Comparison of ENCODE assay signal across 11 mouse cellular contexts in the genomic region with DNA sequence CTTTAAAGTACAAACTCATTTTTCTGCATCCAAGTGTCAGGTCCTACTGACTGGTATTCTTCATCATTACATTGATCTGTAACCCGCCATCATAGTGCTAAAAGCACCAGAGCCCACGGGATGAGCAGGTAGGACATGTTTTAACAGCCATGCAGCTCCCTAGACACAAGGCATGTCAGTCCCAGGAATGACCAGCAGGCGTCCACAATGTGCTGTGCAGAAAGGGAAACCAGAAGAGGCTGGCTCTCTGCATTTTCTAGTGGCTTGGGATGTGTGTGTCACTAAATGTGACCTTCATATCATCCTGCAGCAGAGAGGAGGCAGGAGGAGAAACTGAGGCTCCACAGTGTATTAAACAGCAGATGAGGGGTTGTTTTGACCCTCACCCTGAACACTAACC. TPM values are rescaled to one million over a fixed set of nuclear protein-coding genes. Genes with fewer than 3 reads are reported as not detected.
DNase-seq lines count a peak whose midpoint lies in the region; ATAC-seq and TF ChIP-seq lines count a peak whose summit lies in the region.
"Not testable (repeated sequence)": the region's sequence is repeated elsewhere in the genome, so short reads cannot be mapped to it uniquely, and the experiment has no call there.
"Had no signal": no experiment of that assay in that cellular context is flagged by ENCODE, and none has a peak within 500 bp of the region (broad histone marks: within the 10 kb centered on the region; RNA-seq: fewer than 3 reads in every experiment).

No protein-coding gene starts in this region.

- H3K27me3 ChIP-seq in cerebellum, adult 2 months (ENCODE audit: control insufficient read depth, insufficient read depth, low read length); forebrain, embryonic 14.5 days (replicated peaks; ENCODE audit: control insufficient read depth, insufficient read depth, low read length); heart, embryonic 10.5 days (ENCODE audit: insufficient read depth, poor library complexity, severe bottlenecking); limb, embryonic 10.5 days (ENCODE audit: low read depth, poor library complexity, severe bottlenecking); thymus, adult 2 months (ENCODE audit: control insufficient read depth, insufficient read depth, low read length): not testable (repeated sequence)

- H3K27ac ChIP-seq in ES-E14 (ENCODE audit: insufficient read depth, low read depth, low read length, poor library complexity, severe bottlenecking); cerebellum, adult 2 months (ENCODE audit: insufficient read depth, low read length); forebrain, embryonic 14.5 days (ENCODE audit: low read depth, low read length); heart, embryonic 10.5 days; limb, embryonic 10.5 days; thymus, adult 2 months (ENCODE audit: control insufficient read depth, insufficient read depth, low read length): not testable (repeated sequence)

- not testable (repeated sequence) for ATAC-seq in forebrain, embryonic 14.5 days

- peak; percentile 29; the same call in 1 of the 2 replicates for TF ChIP-seq CTCF in cerebellum, adult 2 months (IDR thresholded peaks at IDR 0.05; ENCODE audit: borderline replicate concordance, insufficient read depth, low read depth, low read length)
- not testable (repeated sequence) for TF ChIP-seq CTCF in thymus, adult 2 months (IDR thresholded peaks at IDR 0.05; ENCODE audit: borderline replicate concordance, control insufficient read depth, extremely low read depth, insufficient read depth, low read length, poor library complexity)

- in situ Hi-C loops in ES-E14 (cut with MboI; ENCODE audit: low sequenced_read_pairs in 2 of 2, unreplicated experiment in 2 of 2): not testable (repeated sequence)

- not testable (repeated sequence) for H3K9ac ChIP-seq in ES-E14 (ENCODE audit: insufficient read depth, low read depth, low read length, poor library complexity, severe bottlenecking); forebrain, embryonic 14.5 days (ENCODE audit: low read length)

- 37% methylated on average over 3 of the region's 3 CpGs for WGBS in cerebellum, adult 2 months
- 38% methylated on average over 3 of the region's 3 CpGs for WGBS in forebrain, embryonic 14.5 days
- 27% methylated on average over 3 of the region's 3 CpGs for WGBS in heart, embryonic 10.5 days
- WGBS in limb, embryonic 10.5 days: 35% methylated on average over 3 of the region's 3 CpGs
- 44% methylated on average over 3 of the region's 3 CpGs for WGBS in thymus, adult 2 months

- not testable (repeated sequence) for H3K4me2 ChIP-seq in forebrain, embryonic 14.5 days (ENCODE audit: low read length)

- not testable (repeated sequence) for H3K36me3 ChIP-seq in ES-E14 (ENCODE audit: control insufficient read depth, insufficient read depth, low read length, poor library complexity, severe bottlenecking); forebrain, embryonic 14.5 days (ENCODE audit: control insufficient read depth, insufficient read depth, low read length); heart, embryonic 10.5 days; limb, embryonic 10.5 days; thymus, adult 2 months (ENCODE audit: control insufficient read depth, insufficient read depth, low read length)

- not testable (repeated sequence) for TF ChIP-seq POLR2A in cerebellum, adult 2 months (IDR thresholded peaks at IDR 0.05; ENCODE audit: borderline replicate concordance, insufficient read depth, low read length); thymus, adult 2 months (IDR thresholded peaks at IDR 0.05; ENCODE audit: control insufficient read depth, extremely low read depth, insufficient read depth, low read length, poor library complexity)

- DNase-seq in ES-E14 (ENCODE audit: low read depth, low spot score): peak; percentile 38
- DNase-seq in cerebellum, adult 2 months: peak; percentile 13 to 21
- DNase-seq in forebrain, embryonic 14.5 days (ENCODE audit: low spot score): peak; percentile 4
- DNase-seq in heart, embryonic 10.5 days (ENCODE audit: low spot score): peak; percentile 70
- peak; percentile 41 for DNase-seq in kidney, postnatal 14 days
- peak; percentile 40 for DNase-seq in limb, embryonic 10.5 days (ENCODE audit: low spot score)
- DNase-seq in neural tube, embryonic 10.5 days (ENCODE audit: extremely low spot score, low spot score): peak; percentile 21
- peak; percentile 8 for DNase-seq in thymus, adult 2 months

- H3K4me1 ChIP-seq in ES-E14 (ENCODE audit: control insufficient read depth in 2 of 2, insufficient read depth in 2 of 2, low read length in 2 of 2, poor library complexity in 1 of 2); cerebellum, adult 2 months (ENCODE audit: control insufficient read depth, insufficient read depth, low read length); forebrain, embryonic 14.5 days (ENCODE audit: control insufficient read depth, insufficient read depth, low read length); heart, embryonic 10.5 days; limb, embryonic 10.5 days; thymus, adult 2 months (replicated peaks; ENCODE audit: control insufficient read depth, insufficient read depth, low read length): not testable (repeated sequence)

- H3K9me3 ChIP-seq in ES-E14 (ENCODE audit: control insufficient read depth, insufficient read depth, low read depth, low read length); forebrain, embryonic 14.5 days (replicated peaks; ENCODE audit: control insufficient read depth, low read length); heart, embryonic 10.5 days; limb, embryonic 10.5 days (replicated peaks): not testable (repeated sequence)

- H3K4me3 ChIP-seq in ES-E14 (ENCODE audit: insufficient read depth in 1 of 2, low read depth in 1 of 2, low read length in 2 of 2, poor library complexity in 1 of 2, severe bottlenecking in 1 of 2); cerebellum, adult 2 months (replicated peaks; ENCODE audit: insufficient read depth, low read depth, low read length); forebrain, embryonic 14.5 days (ENCODE audit: low read depth, low read length); heart, embryonic 10.5 days; limb, embryonic 10.5 days; thymus, adult 2 months (ENCODE audit: control insufficient read depth, insufficient read depth, low read length): not testable (repeated sequence)

RNA-seq across cellular contexts. Expression of a gene that starts 13.5 kb away (rescaled TPM):
- total RNA-seq in ES-E14 (2012; rRNA removed): 0.27 TPM in 1 of 2 replicates, not detected in the other
- not detected in 2 replicates for polyA plus RNA-seq in cerebellum, adult 2 months (2012; rRNA removed)
- polyA plus RNA-seq in forebrain, embryonic 14.5 days (2014; fragmentation: Nextera tagmentation; extraction: Ambion mirVana): not detected in 2 replicates
- not detected in 2 replicates for polyA plus RNA-seq in heart, embryonic 10.5 days (2016; fragmentation: Nextera tagmentation; extraction: Ambion mirVana)
- polyA plus RNA-seq in limb, embryonic 10.5 days (2016; fragmentation: Nextera tagmentation; extraction: Ambion mirVana): not detected in 2 replicates
- 0.15 and 4.5 TPM in 2 replicates for polyA plus RNA-seq in thymus, adult 2 months (2012; rRNA removed)
- polyA plus RNA-seq: embryonic facial prominence, embryonic 12.5 days; heart, embryonic 14.5 days; midbrain, embryonic 15.5 days had no signal

RNA-seq across cellular contexts. Expression of a gene that starts 13.5 kb away (rescaled TPM):
- total RNA-seq in ES-E14 (2012; rRNA removed): 0.42 and 5.5 TPM in 2 replicates
- polyA plus RNA-seq in cerebellum, adult 2 months (2012; rRNA removed): 0.06 TPM in 1 of 2 replicates, not detected in the other
- not detected in 2 replicates for polyA plus RNA-seq in forebrain, embryonic 14.5 days (2014; fragmentation: Nextera tagmentation; extraction: Ambion mirVana)
- polyA plus RNA-seq in heart, embryonic 10.5 days (2016; fragmentation: Nextera tagmentation; extraction: Ambion mirVana): not detected in 2 replicates
- polyA plus RNA-seq in limb, embryonic 10.5 days (2016; fragmentation: Nextera tagmentation; extraction: Ambion mirVana): not detected in 2 replicates
- polyA plus RNA-seq in thymus, adult 2 months (2012; rRNA removed): 0.18 and 0.50 TPM in 2 replicates
- polyA plus RNA-seq: embryonic facial prominence, embryonic 12.5 days; heart, embryonic 14.5 days; midbrain, embryonic 15.5 days had no signal

RNA-seq across cellular contexts. Expression of a gene that starts 37.5 kb away (rescaled TPM):
- not detected in 2 replicates for total RNA-seq in ES-E14 (2012; rRNA removed)
- polyA plus RNA-seq in cerebellum, adult 2 months (2012; rRNA removed): not detected in 2 replicates
- polyA plus RNA-seq in forebrain, embryonic 14.5 days (2014; fragmentation: Nextera tagmentation; extraction: Ambion mirVana): not detected in 2 replicates
- not detected in 2 replicates for polyA plus RNA-seq in heart, embryonic 10.5 days (2016; fragmentation: Nextera tagmentation; extraction: Ambion mirVana)
- polyA plus RNA-seq in limb, embryonic 10.5 days (2016; fragmentation: Nextera tagmentation; extraction: Ambion mirVana): not detected in 2 replicates
- polyA plus RNA-seq in thymus, adult 2 months (2012; rRNA removed): 1.4 and 2.0 TPM in 2 replicates
- polyA plus RNA-seq: embryonic facial prominence, embryonic 12.5 days; heart, embryonic 14.5 days; midbrain, embryonic 15.5 days had no signal

RNA-seq across cellular contexts. Expression of a gene that starts 54.7 kb away (rescaled TPM):
- total RNA-seq in ES-E14 (2012; rRNA removed): 0.16 and 0.58 TPM in 2 replicates
- 14.3 and 21.1 TPM in 2 replicates for polyA plus RNA-seq in cerebellum, adult 2 months (2012; rRNA removed)
- 0.10 TPM in 1 of 2 replicates, not detected in the other for polyA plus RNA-seq in forebrain, embryonic 14.5 days (2014; fragmentation: Nextera tagmentation; extraction: Ambion mirVana)
- 0.08 and 0.09 TPM in 2 replicates for polyA plus RNA-seq in heart, embryonic 10.5 days (2016; fragmentation: Nextera tagmentation; extraction: Ambion mirVana)
- polyA plus RNA-seq in limb, embryonic 10.5 days (2016; fragmentation: Nextera tagmentation; extraction: Ambion mirVana): not detected in 2 replicates
- polyA plus RNA-seq in thymus, adult 2 months (2012; rRNA removed): 10.2 and 32.2 TPM in 2 replicates

Comparison
In these comparisons a context has a peak if more than half of its experiments do, and no peak if none do; other contexts are left out.
1. DNase-seq: peak in every context shown above with its lines; median percentile 70 in heart, embryonic 10.5 days; 41 in kidney, postnatal 14 days; 40 in limb, embryonic 10.5 days; 38 in ES-E14; 21 in neural tube, embryonic 10.5 days; 17 in cerebellum, adult 2 months; 8 in thymus, adult 2 months; 4 in forebrain, embryonic 14.5 days.